In genomic region chr3:29639819-29640218, GRCm38 (mm10) we compare ENCODE assay signal across 25 mouse cellular contexts.
DNase-seq lines count a peak whose midpoint lies in the region; ATAC-seq and TF ChIP-seq lines count a peak whose summit lies in the region.
"Had no signal": no experiment of that assay in that cellular context is flagged by ENCODE, and none has a peak within 500 bp of the region (broad histone marks: within the 10 kb centered on the region; RNA-seq: fewer than 3 reads in every experiment).

No protein-coding gene starts in this region.

- 62% methylated on average over 2 of the region's 2 CpGs for WGBS in embryonic facial prominence, embryonic 14.5 days
- 83% methylated on average over 2 of the region's 2 CpGs for WGBS in embryonic facial prominence, embryonic 10.5 days
- WGBS in hindbrain, postnatal 0 days = 47% methylated on average over 2 of the region's 2 CpGs
- WGBS in hindbrain, embryonic 12.5 days = 55% methylated on average over 2 of the region's 2 CpGs
- 32% methylated on average over 2 of the region's 2 CpGs for WGBS in lung, embryonic 16.5 days

- H3K4me3 ChIP-seq in embryonic facial prominence, embryonic 14.5 days (ENCODE audit: low read depth, low read length) = no peak overlapping the region
- no peak overlapping the region for H3K4me3 ChIP-seq in embryonic facial prominence, embryonic 10.5 days
- no peak overlapping the region for H3K4me3 ChIP-seq in hindbrain, postnatal 0 days (ENCODE audit: low read length)
- no peak overlapping the region for H3K4me3 ChIP-seq in hindbrain, embryonic 12.5 days
- H3K4me3 ChIP-seq in lung, embryonic 16.5 days (ENCODE audit: low read length) = no peak overlapping the region
- H3K4me3 ChIP-seq: embryonic facial prominence, embryonic 13.5 days; forebrain, embryonic 10.5 days; gastrocnemius, adult 2 months; hindbrain, embryonic 13.5 days had no signal

- ATAC-seq in embryonic facial prominence, embryonic 14.5 days (ENCODE audit: low read depth) = no peak
- ATAC-seq in hindbrain, postnatal 0 days = no peak
- ATAC-seq in hindbrain, embryonic 12.5 days (ENCODE audit: low FRiP score) = no peak
- ATAC-seq in lung, embryonic 16.5 days (ENCODE audit: low read depth) = peak; percentile 97
- ATAC-seq: activated CD4-positive, CD25-positive, alpha-beta regulatory T cell, adult 4 months; forebrain, embryonic 14.5 days; hindbrain, embryonic 16.5 days; inflammation-experienced regulatory T-cells, adult 6 months had no signal

- H3K4me2 ChIP-seq in embryonic facial prominence, embryonic 14.5 days (ENCODE audit: low read depth, low read length) = no peak overlapping the region
- no peak overlapping the region for H3K4me2 ChIP-seq in hindbrain, postnatal 0 days (ENCODE audit: low read depth, low read length)
- no peak overlapping the region for H3K4me2 ChIP-seq in hindbrain, embryonic 12.5 days (replicated peaks)
- H3K4me2 ChIP-seq in lung, embryonic 16.5 days (ENCODE audit: low read depth, low read length) = no peak overlapping the region
- H3K4me2 ChIP-seq: embryonic facial prominence, embryonic 13.5 days; heart, embryonic 11.5 days; hindbrain, embryonic 13.5 days had no signal

- H3K9me3 ChIP-seq in embryonic facial prominence, embryonic 14.5 days (ENCODE audit: control insufficient read depth, low read length) = no peaks in the 10 kb centered on the region
- H3K9me3 ChIP-seq in embryonic facial prominence, embryonic 10.5 days = no peaks in the 10 kb centered on the region
- H3K9me3 ChIP-seq in hindbrain, postnatal 0 days (ENCODE audit: low read length) = no peaks in the 10 kb centered on the region
- H3K9me3 ChIP-seq in hindbrain, embryonic 12.5 days (replicated peaks) = no peaks in the 10 kb centered on the region
- no peaks in the 10 kb centered on the region for H3K9me3 ChIP-seq in lung, embryonic 16.5 days (ENCODE audit: control insufficient read depth, low read length)
- H3K9me3 ChIP-seq: embryonic facial prominence, embryonic 13.5 days; forebrain, embryonic 10.5 days; hindbrain, embryonic 13.5 days had no signal

- no peak overlapping the region for H3K27ac ChIP-seq in embryonic facial prominence, embryonic 14.5 days (replicated peaks; ENCODE audit: low read depth, low read length)
- no peak overlapping the region for H3K27ac ChIP-seq in embryonic facial prominence, embryonic 10.5 days (replicated peaks)
- no peak overlapping the region for H3K27ac ChIP-seq in hindbrain, postnatal 0 days
- H3K27ac ChIP-seq in hindbrain, embryonic 12.5 days = no peak overlapping the region
- no peak overlapping the region for H3K27ac ChIP-seq in lung, embryonic 16.5 days (ENCODE audit: low read length)
- H3K27ac ChIP-seq: embryonic facial prominence, embryonic 13.5 days; forebrain, embryonic 10.5 days; gastrocnemius, adult 2 months; hindbrain, embryonic 13.5 days had no signal

- H3K27me3 ChIP-seq in embryonic facial prominence, embryonic 14.5 days (replicated peaks; ENCODE audit: control insufficient read depth, insufficient read depth, low read length) = no peaks in the 10 kb centered on the region
- H3K27me3 ChIP-seq in embryonic facial prominence, embryonic 10.5 days (replicated peaks; ENCODE audit: low read depth, poor library complexity, severe bottlenecking) = no peaks in the 10 kb centered on the region
- no peaks in the 10 kb centered on the region for H3K27me3 ChIP-seq in hindbrain, postnatal 0 days (ENCODE audit: insufficient read depth, low read length)
- no peaks in the 10 kb centered on the region for H3K27me3 ChIP-seq in hindbrain, embryonic 12.5 days
- H3K27me3 ChIP-seq in lung, embryonic 16.5 days (ENCODE audit: control insufficient read depth, insufficient read depth, low read depth, low read length) = no peaks in the 10 kb centered on the region
- H3K27me3 ChIP-seq: embryonic facial prominence, embryonic 13.5 days; hindbrain, embryonic 13.5 days had no signal

- no peaks in the 10 kb centered on the region for H3K4me1 ChIP-seq in embryonic facial prominence, embryonic 14.5 days (ENCODE audit: control insufficient read depth, insufficient read depth, low read length)
- H3K4me1 ChIP-seq in embryonic facial prominence, embryonic 10.5 days = no peaks in the 10 kb centered on the region
- H3K4me1 ChIP-seq in hindbrain, postnatal 0 days (ENCODE audit: insufficient read depth, low read length) = no peaks in the 10 kb centered on the region
- H3K4me1 ChIP-seq in hindbrain, embryonic 12.5 days = no peaks in the 10 kb centered on the region
- H3K4me1 ChIP-seq in lung, embryonic 16.5 days (replicated peaks; ENCODE audit: control insufficient read depth, insufficient read depth, low read length) = no peaks in the 10 kb centered on the region; the same call in 1 of the 2 replicates
- H3K4me1 ChIP-seq: embryonic facial prominence, embryonic 13.5 days; forebrain, embryonic 10.5 days; hindbrain, embryonic 13.5 days had no signal

- no peak for TF ChIP-seq CTCF in hindbrain, postnatal 0 days (IDR thresholded peaks at IDR 0.05; ENCODE audit: low read depth)

- peak; percentile 7 for DNase-seq in embryonic facial prominence, embryonic 14.5 days (ENCODE audit: low spot score)
- no peak for DNase-seq in embryonic facial prominence, embryonic 10.5 days (ENCODE audit: low spot score)
- peak; percentile 2 for DNase-seq in hindbrain, postnatal 0 days (ENCODE audit: low spot score)
- no peak for DNase-seq in lung, postnatal 25 days (ENCODE audit: low spot score)
- DNase-seq in brain, adult 2 months (ENCODE audit: low read depth, low spot score) = peak; percentile 21
- no peak for DNase-seq in kidney, postnatal 4 days
- DNase-seq: adrenal gland, adult 8-10 months; adrenal gland, postnatal 25 days; cerebellum, adult 11 months; cerebellum, adult 2 months; cerebellum, adult 9-11 months; cerebellum, postnatal 25 days; gastrocnemius, adult 2 months; gastrocnemius, postnatal 14 days; heart, adult 11 months had no signal

- H3K36me3 ChIP-seq in embryonic facial prominence, embryonic 14.5 days (ENCODE audit: control insufficient read depth, insufficient read depth, low read length) = no peaks in the 10 kb centered on the region
- H3K36me3 ChIP-seq in embryonic facial prominence, embryonic 10.5 days (replicated peaks) = no peaks in the 10 kb centered on the region
- no peaks in the 10 kb centered on the region for H3K36me3 ChIP-seq in hindbrain, postnatal 0 days (ENCODE audit: insufficient read depth, low read length)
- no peaks in the 10 kb centered on the region for H3K36me3 ChIP-seq in hindbrain, embryonic 12.5 days
- H3K36me3 ChIP-seq in lung, embryonic 16.5 days (ENCODE audit: control insufficient read depth, insufficient read depth, low read length) = no peaks in the 10 kb centered on the region
- H3K36me3 ChIP-seq: embryonic facial prominence, embryonic 13.5 days; forebrain, embryonic 10.5 days; hindbrain, embryonic 13.5 days had no signal

- no peak overlapping the region for H3K9ac ChIP-seq in embryonic facial prominence, embryonic 14.5 days (ENCODE audit: low read depth, low read length)
- no peak overlapping the region for H3K9ac ChIP-seq in hindbrain, postnatal 0 days (replicated peaks; ENCODE audit: low read length)
- H3K9ac ChIP-seq in hindbrain, embryonic 12.5 days = no peak overlapping the region
- no peak overlapping the region for H3K9ac ChIP-seq in lung, embryonic 16.5 days (ENCODE audit: low read length)
- H3K9ac ChIP-seq: embryonic facial prominence, embryonic 13.5 days; hindbrain, embryonic 13.5 days had no signal

Comparison
In these comparisons a context has a peak if more than half of its experiments do, and no peak if none do; other contexts are left out.
1. DNase-seq: peak in embryonic facial prominence, embryonic 14.5 days (single experiment), hindbrain, postnatal 0 days (single experiment) and brain, adult 2 months (single experiment); none in embryonic facial prominence, embryonic 10.5 days (single experiment), lung, postnatal 25 days (single experiment) and kidney, postnatal 4 days (0 of 2).